Mouse (Mus musculus): ENCODE data around the gene Gm37240. TPM values are rescaled to one million over a fixed set of nuclear protein-coding genes. Genes with fewer than 3 reads are reported as not detected.

Gene Gm37240
- polyA plus RNA-seq (2012; ENCODE audit: low replicate concordance), result 1.5 TPM in 1 of 2 replicates, not detected in the other

DNA sequence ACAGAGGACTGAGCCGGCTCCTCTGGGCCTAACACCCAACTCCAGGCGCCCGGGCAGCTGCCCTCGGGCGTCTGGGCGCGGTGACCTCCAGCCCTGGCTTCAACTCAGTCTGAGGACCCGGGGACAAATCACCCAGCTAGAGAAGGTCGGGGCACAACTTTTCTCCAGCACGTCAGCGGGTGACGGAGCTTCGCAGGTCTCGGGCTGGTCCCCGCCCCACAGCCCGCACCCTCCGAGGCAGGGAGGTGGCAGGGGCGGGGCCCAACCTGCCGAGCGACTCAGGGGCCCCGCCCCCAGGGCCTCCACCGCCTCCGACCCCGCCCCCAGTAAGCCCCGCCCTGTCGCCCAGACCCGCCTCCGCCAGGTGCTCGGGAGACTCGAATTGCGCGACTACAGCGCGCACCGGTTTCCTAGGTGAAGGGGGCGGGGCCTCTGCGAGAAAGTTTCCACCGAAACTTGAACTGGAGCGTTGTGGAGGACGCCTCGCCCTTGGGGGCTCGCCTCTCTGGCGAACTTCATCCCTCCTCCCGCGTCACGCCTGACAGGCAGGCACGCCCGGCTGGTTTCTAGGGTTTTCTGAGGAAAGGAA, at the start of gene Gm37240, which contains the start of gene Glt28d2:
TSS of gene Gm37240 (minus strand) at position 280 of the 589 bp plus-strand sequence.
TSS of gene Glt28d2 (minus strand) at position 278 of the 589 bp plus-strand sequence.

DNA sequence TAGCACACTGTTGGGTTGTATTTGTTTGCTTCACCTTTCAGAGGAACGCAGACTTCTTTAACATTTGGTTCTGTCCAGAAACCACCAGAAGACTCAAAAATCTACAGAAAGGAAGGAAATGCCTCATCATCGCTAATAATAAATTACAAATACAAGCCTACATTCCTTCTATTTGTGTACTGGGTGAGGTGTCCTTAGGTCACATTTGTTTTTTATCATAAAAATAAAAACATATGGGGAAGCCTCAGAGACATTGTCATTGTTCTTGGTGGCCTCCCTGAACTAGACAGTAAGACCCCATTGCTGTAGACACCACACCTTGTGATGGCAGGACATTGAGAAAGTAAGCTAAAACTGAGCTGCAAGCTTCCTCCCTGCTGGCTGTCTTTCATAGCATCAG, 70.1 kb downstream of the Gm37240 start, which contains the start of gene Fam160a1:
TSS of gene Fam160a1 (minus strand) at position 101 of the 400 bp plus-strand sequence.

GRCm38 (mm10) chr3:85573864-85574830, 313.2 kb downstream of the Gm37240 start, which contains the start of gene Gatb:
Gene Gatb, plus strand, starts transcription at chr3:85574119.

DNA sequence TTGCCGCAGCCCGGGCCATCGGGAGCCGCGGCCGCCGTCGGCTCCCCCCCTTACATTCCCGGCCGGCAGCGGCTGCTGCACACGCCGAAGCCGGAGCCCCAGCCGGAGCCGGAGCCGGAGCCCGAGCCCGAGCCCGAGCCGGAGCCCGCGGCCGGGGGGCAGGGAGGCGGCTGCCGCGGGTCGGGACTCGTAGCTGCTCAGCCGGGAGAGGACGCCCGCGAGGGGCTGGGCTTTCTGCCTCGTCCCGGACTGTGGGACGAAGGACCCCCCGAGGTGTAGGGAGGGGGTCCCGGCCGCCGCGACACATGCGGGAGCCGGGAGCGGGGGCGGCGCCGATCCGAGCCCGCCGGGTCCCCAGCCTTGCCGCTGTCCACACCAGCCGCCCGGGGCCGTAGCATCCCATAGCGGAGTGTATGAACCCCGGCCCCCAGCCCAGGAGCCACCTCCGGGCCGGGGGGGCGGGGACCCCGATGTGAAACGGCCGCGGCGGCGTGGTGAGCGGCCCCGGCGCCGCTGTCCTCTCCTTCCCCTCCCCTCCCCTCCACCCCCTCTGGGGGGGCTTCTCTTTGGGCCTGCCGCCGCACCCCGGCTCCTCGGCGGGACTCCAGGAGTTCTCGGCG, 1072.4 kb downstream of the Gm37240 start, which contains the start of gene Fbxw7:
TSS of gene Fbxw7 (plus strand) at position 507 of the 620 bp plus-strand sequence.

DNA sequence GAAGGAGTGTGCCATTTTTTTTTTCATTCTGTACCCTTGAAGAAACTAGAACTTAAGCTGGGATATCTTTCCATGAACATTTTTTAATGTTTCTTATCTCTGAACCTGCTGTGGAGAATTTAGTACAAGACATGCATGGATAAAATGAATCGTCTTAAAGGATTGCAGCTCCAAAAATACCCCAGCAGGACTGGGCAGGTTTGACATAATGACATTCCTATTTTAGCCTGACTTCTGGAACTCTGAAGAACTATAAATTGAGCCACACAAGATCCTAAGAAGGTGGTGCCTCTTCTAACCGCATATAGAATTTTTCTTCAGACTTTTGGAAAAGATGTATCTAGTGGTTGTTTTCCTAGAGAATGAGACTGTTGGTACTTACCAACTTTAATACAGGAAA, 1294.0 kb downstream of the Gm37240 start, which contains the start of gene Tigd4:
TSS of gene Tigd4 (plus strand) at position 301 of the 400 bp plus-strand sequence.

DNA sequence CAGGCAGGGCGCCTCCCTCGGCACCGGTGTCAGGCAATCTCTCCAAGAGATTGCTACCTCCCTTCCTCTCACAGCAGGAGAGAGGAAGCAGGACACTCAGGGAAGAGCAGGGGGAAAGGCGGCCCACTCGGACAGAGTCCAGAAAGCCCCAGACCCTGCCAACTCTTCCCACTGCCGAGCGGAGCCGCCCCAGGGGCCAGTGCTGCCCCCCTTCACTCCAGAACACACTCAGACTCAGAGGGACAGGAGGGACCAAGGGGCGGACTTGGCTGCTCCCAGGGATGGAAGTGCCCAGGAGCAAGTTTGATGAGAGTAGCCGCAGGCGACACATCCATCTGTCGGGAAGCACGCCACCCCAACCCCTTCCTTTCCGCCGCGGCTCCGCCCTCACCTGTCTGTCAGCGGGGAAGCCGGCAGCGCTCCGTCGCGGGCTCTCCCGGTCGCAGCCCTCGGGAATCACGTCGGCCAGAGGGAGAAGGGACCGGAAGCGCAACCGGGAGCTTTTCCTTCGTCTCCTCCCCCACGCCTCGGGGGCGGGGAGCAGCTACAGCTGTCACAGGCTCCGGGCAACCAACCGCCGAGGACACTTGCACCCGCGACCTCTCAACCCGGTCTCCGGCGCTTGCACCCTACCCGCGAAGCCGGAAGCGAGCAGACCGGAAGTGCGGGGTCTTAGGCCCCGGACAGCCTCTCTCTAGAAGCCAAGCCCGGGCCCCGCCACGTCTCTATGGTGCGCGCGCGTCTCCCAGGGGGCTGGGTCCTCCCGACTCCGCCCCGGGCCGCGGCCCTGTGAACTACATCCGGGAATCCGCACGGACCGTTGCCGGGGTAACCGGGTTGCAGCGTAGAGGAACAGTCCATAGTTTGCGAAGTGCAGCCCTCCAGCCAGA, 1305.0 kb downstream of the Gm37240 start, which contains the start of gene Arfip1:
TSS of gene Arfip1 (minus strand) at position 603 of the 890 bp plus-strand sequence.

GRCm38 (mm10) chr3:84480006-84480897, 1407.1 kb downstream of the Gm37240 start, which contains the start of gene Fhdc1:
Gene Fhdc1, minus strand, starts transcription at chr3:84480429.

Other genes with a start within 250 kb of the Gm37240 start
- 0.14 and 0.51 TPM in 2 replicates for gene Fam160a1, start 70.2 kb downstream of the Gm37240 start, polyA plus RNA-seq (2012; ENCODE audit: low replicate concordance)
- gene Glt28d2, start within 50 bp of the Gm37240 start, polyA plus RNA-seq (2012; ENCODE audit: low replicate concordance), result not detected in 2 replicates
- 2.2 and 2.6 TPM in 2 replicates for gene Sh3d19, start 83.6 kb upstream of the Gm37240 start, polyA plus RNA-seq (2012; ENCODE audit: low replicate concordance)
- gene Prss48, start 115.0 kb upstream of the Gm37240 start, polyA plus RNA-seq (2012; ENCODE audit: low replicate concordance), result not detected in 2 replicates